Mouse (Mus musculus) midbrain, embryonic 14.5 days (tissue): ENCODE measurements around the gene Gm38393. TPM values are rescaled to one million over a fixed set of nuclear protein-coding genes. Genes with fewer than 3 reads are reported as not detected.

Experiments
- ATAC-seq: fragments of 200-750 bp; cut with Nextera tagmentation; 2 replicates; pipeline ENCODE4 v1.8.0; 2017; ENCODE audit warnings: moderate number of reproducible peaks, moderate library complexity; ENCODE audit not compliant: low FRiP score, low TSS enrichment
- DNase-seq: peaks from one replicate; pipeline ENCODE4 v3.0.0-alpha.2; 2015
- H3K27ac ChIP-seq: fragments of 300-500 bp; sonication (generic); replicated peaks from 2 replicates; pipeline ENCODE4 v1.5.1; 2014; ENCODE audit warnings: mild to moderate bottlenecking, low read depth, low read length, moderate library complexity
- H3K27me3 ChIP-seq: fragments of 300-500 bp; sonication (generic); 2 replicates; pipeline ENCODE4 v1.6.1; 2014; ENCODE audit warnings: low read length, control low read depth, mixed read lengths; ENCODE audit not compliant: control insufficient read depth, insufficient read depth
- H3K36me3 ChIP-seq: fragments of 300-500 bp; sonication (generic); 2 replicates; pipeline ENCODE4 v1.6.1; 2014; ENCODE audit warnings: low read length, control low read depth; ENCODE audit not compliant: control insufficient read depth, insufficient read depth
- H3K4me1 ChIP-seq: fragments of 300-500 bp; sonication (generic); 2 replicates; pipeline ENCODE4 v1.6.1; 2014; ENCODE audit warnings: mild to moderate bottlenecking, antibody characterized with exemption, low read length, control low read depth; ENCODE audit not compliant: control insufficient read depth, insufficient read depth
- H3K4me2 ChIP-seq: fragments of 300-500 bp; sonication (generic); 2 replicates; pipeline ENCODE4 v1.6.1; 2014; ENCODE audit warnings: mild to moderate bottlenecking, low read length, moderate library complexity
- H3K4me3 ChIP-seq: fragments of 300-500 bp; sonication (generic); replicated peaks from 2 replicates; pipeline ENCODE4 v1.5.1; 2014; ENCODE audit warnings: low read depth, low read length
- H3K9ac ChIP-seq: fragments of 300-500 bp; sonication (generic); replicated peaks from 2 replicates; pipeline ENCODE4 v1.6.1; 2014; ENCODE audit warnings: mild to moderate bottlenecking, low read length, moderate library complexity
- H3K9me3 ChIP-seq: fragments of 300-500 bp; sonication (generic); 2 replicates; pipeline ENCODE4 v1.6.1; 2016; ENCODE audit warnings: low read length, control low read depth, mixed read lengths; ENCODE audit not compliant: control insufficient read depth
- WGBS: fragments of 180-500 bp; shearing (Covaris S2); extraction: QIAGEN DNeasy Blood & Tissue Kit; methylation state at CpG from one replicate; pipeline ENCODE4 v1.1.7; 2014; 5-methylcytosine and 5-hydroxymethylcytosine counted together
- polyA plus RNA-seq: library from polyadenylated mRNA; unstranded; fragments of >200 nt; fragmentation: Nextera tagmentation; extraction: Ambion mirVana; gene quantifications from 2 replicates; pipeline ENCODE4 v1.2.1, GENCODE M21; 2014

Gene Gm38393
- polyA plus RNA-seq, 1 experiment from 2014 or later, result 7.9 TPM

- no peaks in the 10 kb centered on the region for H3K27me3 ChIP-seq
- no peaks in the 10 kb centered on the region for H3K4me1 ChIP-seq
- DNase-seq (no peak), ATAC-seq (no peak)
- WGBS, result 77% methylated on average over 1 of the region's 1 CpGs
- no peak overlapping the region for H3K27ac ChIP-seq
- H3K9ac ChIP-seq, result no peak overlapping the region
- H3K9me3 ChIP-seq, result no peaks in the 10 kb centered on the region
- no peak overlapping the region for H3K4me2 ChIP-seq
- no peak overlapping the region for H3K4me3 ChIP-seq
- H3K36me3 ChIP-seq, result peaks cover 26% of the 10 kb centered on the region
These were observed 26.2 kb downstream of the Gm38393 start for GRCm38 (mm10) chr7:59978646-59979045.

Other genes starting within 250 kb of the Gm38393 start
- gene Snurf, start within 50 bp of the Gm38393 start, polyA plus RNA-seq, result 590 and 696 TPM in 2 replicates
- gene Snrpn, start 135.2 kb upstream of the Gm38393 start, polyA plus RNA-seq, result 775 and 949 TPM in 2 replicates